Mouse (Mus musculus) embryonic fibroblast, embryonic 13.5 days (primary cell): ENCODE data around the gene E130308A19Rik.

ENCODE experiments used
- CTCF ChIP-seq: IDR thresholded peaks from 2 replicates; pipeline ENCODE4 v1.5.1; 2011; ENCODE audit warnings: mild to moderate bottlenecking, control low read depth, low read length, moderate library complexity, borderline replicate concordance; ENCODE audit not compliant: insufficient read depth
- POLR2A ChIP-seq: IDR thresholded peaks from 2 replicates; pipeline ENCODE4 v1.6.1; 2011; ENCODE audit warnings: low read depth, mild to moderate bottlenecking, control low read depth, low read length, moderate library complexity

DNA sequence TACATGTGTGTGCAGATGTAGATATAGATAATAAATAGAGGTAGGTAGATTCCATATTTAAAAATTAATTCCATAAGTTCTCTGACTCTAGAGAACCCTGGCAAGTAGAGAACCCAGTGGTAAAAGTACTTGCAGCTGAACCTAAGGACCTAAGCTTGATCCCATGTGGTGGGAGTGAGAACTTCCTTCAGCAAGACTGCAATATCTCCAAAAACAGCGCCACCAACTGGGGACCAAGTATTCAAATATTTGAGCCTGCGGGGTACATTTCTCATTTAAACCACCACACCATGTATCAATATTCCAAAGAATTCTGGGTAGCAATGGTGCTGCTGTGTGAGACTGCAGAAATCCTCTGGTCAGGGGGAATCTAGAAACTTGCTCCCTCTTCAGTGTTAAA, 168.1 kb downstream of the E130308A19Rik start:
- TF ChIP-seq CTCF (no peak), POLR2A (no peak)
